Mouse (Mus musculus) T-helper 2 cell (primary cell): Measurements from ENCODE around the gene Clint1.

ENCODE experiments used
- in situ Hi-C: fragments of 300-600 bp; cut with MboI, MseI; formaldehyde crosslinking; loops from one replicate; pipeline ENCODE4 v1.15.1; 2025; ENCODE audit warnings: high pct_unique_total_duplicates

Gene Clint1

DNA sequence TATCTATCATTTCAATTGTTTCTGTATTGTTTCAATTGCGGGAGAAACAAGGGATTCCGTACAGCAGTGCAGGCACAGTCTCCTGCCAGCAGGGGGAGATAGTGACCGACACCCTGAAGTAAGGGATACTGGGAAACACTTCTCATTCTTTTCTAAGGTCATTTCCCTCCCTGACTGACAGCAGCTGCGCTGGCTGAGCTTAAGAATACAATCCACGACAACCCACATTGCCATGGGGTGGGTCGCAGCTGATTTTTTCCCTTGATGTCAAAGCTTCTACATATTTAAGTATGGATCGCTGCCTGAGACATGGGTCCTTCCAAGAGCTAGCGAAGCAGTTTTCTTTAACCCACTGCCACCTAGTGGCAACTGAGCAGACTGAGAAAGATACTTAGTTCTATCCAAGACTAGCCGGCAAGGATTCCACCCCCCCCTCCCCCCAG is 74.8 kb downstream of the Clint1 start:
- in situ Hi-C loops, result no loop called here

DNA sequence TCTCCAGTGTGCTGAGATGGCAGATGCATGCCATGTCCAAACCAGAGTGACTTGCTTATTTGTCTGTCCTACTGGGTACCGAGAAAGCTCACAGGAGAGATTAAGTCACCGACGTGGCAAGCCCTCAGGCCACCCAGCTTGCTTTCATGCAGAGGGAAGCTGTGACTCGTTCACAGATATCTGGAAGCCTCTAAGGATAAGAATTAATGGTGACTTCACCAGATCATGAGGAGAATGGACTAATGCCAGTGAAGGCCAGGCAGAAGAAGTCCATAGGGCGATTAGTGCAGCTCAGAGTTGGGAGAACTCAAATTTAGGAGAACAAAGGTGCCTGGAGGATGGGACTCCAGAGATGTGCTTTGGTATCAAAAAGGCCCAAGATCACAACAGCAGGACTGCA is 75.6 kb downstream of the Clint1 start:
- in situ Hi-C loops, result no loop called here

DNA sequence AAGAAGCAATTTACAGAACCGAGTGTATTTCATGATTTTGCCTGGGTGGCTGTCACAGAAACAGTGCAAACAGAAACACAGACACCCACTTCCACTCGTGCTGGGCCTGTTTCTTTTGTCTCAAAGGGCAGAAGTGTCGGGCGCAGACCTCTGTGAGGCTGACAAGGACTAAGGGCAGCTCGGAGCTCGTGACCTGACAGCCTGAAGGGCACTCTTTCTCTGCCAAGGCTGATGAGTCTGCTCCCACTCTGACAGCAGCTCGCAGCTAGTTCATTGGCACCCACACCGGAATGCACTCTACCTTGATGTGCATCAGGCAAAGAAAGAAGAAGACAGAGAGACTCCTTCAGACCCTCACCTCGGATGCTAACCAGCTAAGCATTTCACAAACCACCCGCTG is 77.7 kb downstream of the Clint1 start:
- in situ Hi-C loops, result no loop called here

DNA sequence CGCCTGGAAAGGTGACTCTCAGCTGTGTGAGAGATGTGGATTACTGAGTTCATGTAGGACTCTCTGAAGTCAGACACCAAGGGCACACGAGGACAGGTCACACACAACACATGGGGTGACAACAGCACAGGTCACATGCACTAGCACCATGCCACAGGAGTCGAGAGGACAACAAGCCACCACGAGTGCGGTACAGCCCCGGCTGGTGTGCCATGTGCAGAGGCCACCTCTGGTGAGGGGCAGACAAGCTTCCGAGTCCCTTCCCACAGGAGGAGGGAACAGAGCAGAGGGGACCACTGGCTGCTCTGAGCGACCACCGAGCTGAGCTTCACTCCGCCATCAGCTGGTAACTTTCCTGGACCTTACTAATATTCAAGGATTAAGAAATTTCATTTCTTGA is 80.9 kb downstream of the Clint1 start:
- in situ Hi-C loops, result no loop called here

DNA sequence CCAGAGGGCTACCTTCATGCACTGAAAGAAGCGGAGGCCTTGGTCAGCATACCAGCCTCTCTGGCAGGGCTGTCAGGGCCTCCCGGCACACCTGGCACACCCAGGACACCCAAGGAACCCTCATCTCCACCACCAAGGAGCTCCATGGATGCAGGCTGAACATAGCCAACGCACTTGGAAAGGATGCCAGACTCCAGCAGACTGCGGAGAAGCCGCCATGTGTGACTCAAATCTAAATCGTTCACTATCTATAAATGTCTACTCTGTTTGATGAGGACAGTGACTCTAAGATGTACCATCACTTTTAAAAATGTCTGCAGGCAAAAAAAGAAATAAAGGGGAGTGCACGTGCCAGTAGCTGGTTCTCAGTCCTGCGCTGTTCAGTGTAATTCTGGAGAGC is 85.6 kb downstream of the Clint1 start:
- in situ Hi-C loops, result no loop called here

DNA sequence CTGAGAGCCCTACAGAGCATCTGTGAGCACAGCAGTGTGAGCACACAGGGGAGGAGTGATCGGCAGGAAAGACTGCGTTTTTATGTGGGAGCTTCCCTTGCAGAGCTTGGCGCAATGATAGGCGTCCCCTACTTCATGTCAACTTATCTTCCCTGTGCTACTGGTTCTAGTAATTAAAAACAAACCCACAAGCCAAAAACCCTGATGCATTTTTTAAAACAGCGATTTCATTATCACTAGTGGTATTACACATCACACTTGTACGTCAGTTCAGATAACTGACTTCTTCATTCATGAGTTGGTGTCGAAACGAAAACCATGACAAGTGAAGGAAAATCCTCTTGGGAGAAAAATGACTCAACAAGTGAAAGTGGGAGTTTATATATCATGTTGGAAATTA is 87.1 kb downstream of the Clint1 start:
- in situ Hi-C loops, result no loop called here

DNA sequence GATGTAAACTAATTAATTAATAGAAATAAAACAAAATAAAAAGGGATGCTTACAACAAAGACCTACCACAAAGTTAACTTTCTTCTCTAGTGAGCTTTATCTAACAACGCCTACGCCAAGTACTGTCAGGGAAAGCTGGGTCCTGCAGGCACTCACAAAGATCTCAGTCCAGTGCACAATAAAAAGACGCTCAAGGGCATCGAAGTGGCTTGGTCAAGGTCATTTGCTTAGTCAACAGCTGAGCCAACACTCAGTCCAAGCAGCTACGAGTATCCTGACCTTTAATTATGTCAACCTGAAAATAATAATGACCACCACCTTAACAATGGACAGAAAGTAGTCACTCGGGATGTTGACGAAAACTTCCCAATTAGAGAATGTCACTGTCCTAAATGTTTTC is 90.4 kb downstream of the Clint1 start:
- in situ Hi-C loops, result no loop called here

DNA sequence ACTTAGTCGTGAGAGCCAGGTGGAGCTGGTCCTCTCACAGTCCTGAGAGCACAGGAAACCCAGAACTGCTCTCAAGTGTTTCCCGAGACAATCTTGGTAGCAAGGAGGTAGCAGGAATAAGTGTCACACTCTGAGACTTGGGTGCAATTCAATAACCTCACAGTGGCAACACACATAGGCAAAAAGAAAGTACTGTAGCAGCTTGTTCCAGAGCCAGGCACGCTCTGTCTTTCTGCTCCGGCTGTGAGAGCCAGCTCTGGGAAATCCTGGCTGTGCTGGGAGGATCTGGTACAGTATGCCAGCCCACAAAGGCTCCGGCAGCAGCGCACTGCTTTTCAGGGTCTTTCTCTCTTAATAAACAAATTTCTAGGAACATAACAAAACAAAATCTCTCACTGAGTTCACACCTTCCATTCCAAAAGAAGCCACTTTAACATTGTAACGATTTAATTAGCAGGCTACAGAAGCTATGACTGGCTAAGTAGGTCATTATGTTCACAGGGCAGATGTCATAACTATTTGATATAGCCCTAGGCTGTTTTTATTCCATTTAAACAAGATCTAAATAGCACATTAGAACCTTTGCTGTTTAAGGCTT is 91.4 kb downstream of the Clint1 start:
- in situ Hi-C loops, result no loop called here

DNA sequence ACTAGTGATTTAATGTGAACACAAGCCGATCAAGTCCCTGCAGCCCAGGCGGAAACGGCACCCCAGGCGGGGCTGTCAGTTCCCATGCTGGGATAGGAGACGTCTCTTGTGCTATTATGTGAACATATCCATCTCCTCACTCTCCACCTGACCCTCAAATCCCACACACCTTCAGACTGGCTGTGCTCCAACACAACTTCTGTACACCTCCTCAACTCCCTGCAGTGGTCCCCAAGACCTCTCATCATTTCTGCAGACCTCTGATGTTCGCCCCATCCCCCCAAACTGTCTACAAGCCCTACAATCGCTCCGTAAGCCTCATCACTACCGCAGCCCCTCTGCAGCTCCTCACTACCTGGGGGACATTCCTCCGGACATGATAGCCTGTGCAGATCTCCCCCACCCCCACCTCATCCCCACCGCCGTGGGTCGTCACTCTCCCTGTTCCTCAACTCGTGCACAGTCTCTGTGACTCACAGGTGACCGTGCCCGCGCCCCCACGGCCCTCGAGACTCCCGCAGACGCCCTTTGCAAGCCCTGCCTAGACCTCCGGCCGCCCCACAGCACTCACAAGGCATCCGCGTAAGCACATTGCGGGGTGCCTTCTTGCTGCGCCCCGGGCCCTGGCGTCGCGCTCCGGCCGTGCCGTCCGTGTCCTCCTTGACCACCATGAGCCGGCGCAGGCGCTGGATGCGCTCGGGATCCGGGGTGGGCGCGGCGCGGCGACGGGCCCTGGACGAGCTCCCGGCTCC is 92.2 kb downstream of the Clint1 start:
- in situ Hi-C loops, result no loop called here

DNA sequence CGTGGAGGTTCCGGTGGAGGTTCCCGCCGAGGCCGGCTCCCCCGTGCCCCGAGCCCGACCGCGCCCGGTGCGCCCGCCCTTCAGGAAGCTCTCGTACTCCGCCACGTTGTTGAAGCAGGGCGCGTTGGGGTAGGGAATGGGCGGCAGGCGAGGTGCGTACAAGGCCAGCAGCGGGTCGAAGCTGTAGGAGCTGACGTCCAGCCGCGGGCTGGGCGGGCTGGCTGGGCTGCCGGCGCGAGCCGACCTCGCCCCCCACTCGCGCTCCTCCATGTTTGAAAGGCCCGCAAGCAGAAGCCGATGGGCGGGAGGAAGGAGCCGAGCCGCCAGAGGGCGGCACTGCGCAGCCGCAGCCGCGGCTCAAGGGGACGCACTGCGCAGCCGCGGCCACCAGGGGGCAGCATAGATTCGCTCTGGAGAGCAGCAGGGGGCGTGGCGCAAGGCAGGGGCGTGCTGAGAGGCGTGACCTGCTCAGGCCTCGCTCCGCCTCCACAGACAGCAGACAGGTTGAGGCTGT is 92.8 kb downstream of the Clint1 start, which contains the start of gene Lsm11:
Lsm11 (minus strand) TSS at position 293 of the 514 bp plus-strand sequence.
- in situ Hi-C loops, result no loop called here

DNA sequence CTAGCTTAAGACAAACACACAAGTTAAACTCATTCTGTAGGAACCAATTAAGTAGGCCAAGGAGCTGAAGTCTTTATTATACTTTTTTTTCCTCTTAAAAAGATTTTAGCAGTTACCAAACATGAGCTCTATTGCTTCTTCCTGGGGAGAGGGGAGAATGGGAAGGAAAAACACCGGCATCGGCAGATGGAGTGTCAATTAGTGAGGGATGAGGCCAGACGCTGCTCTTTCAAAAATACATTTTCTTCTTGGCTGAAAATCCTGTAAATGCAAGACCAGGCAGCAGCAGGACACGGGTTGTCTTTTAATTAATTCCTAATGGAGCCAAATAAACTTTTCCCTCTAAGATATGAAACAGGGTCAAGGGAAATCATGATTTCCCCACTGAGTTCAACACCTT is 94.9 kb downstream of the Clint1 start:
- in situ Hi-C loops, result no loop called here

DNA sequence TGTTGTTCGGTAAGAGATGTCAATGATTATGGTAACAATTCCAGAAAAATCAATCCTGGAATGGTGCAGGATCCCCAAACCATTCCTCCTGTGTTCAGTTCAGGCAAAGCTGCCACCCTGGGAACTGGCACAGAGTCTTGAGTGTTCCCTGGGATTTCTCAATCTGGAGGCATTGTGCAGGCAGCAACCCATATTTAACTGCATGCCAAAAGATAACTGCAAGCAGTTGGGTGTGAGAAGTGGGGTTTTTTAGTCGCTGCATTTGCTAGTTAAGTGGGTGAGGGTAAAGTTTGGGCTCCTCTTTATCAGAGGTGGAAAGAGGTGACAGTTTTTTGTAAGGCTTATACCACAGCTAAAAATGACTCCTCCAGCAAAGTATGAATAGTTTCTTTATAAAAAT is 95.6 kb downstream of the Clint1 start:
- in situ Hi-C loops, result no loop called here

DNA sequence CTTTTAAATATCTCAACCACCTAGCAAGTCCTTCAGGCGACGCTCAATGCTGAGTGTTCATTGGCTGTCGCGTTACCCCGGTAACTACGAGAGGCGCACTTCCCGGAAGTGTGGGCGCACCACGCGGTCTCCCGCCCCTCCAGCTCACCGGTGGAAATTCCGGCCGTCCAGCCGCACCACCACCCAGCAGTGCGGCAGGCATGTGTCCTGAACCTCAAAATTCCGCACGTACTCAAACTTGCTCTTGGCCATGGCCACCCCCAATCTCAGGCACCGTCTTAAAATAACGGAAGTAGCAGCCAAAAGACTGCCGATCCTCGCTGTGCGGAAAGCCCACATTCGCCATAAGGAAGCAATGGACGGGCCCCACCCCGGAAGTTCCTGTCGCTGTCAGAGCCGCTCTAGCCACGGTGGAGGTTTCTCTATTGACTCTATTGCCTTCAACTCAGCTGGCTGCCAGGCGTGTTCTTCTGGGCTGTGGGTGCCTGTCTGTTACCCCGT is 103.3 kb downstream of the Clint1 start, which contains the start of gene Thg1l:
Thg1l (minus strand) TSS at position 368 of the 501 bp plus-strand sequence.
- in situ Hi-C loops, result no loop called here

DNA sequence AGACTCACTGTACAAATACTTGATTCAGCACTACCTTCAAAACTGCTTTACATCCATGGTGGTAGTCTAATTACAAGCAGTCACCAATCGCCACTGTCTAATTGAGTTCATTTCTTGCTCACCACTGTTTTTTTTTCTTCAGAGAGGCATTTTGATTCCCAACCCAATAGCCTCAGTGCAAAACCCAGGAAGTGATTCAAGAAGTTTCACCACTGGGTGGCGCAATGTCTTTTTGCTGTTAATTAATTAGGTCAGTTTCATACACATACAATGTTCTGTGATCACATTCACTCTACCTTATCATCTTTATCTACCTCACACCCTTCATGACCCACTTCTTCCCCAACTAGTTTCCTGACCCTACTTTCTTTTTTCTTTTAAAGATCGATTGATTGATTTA is 107.7 kb downstream of the Clint1 start:
- in situ Hi-C loops, result no loop called here

DNA sequence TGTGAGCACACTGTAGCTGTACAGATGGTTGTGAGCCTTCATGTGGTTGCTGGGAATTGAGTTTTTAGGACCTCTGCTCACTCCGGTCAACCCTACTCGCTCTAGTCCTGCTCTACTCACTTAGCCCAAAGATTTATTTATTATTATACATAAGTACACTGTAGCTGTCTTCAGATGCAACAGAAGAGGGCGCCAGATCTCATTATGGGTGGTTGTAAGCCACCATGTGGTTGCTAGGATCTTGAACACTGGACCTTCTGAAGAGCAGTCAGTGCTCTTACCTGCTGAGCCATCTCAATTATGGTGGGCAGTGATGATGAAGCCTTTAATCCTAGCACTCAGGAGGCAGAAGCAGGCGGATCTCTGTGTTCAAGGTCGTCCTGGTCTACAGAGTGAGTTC is 108.2 kb downstream of the Clint1 start:
- in situ Hi-C loops, result no loop called here
